Mouse (Mus musculus) G1E (cell line): ENCODE measurements at regions not wholly inside any gene's neighbourhood (a gene's known extent, or its start where the extent isn't known, plus 50 kb on each side); places are given as distances from the start of the nearest gene placed in this dataset.

Experiments used
- CTCF ChIP-seq: IDR thresholded peaks from 2 replicates; pipeline ENCODE4 v1.5.1; 2012; ENCODE audit warnings: low read depth, low read length, inconsistent platforms, mixed read lengths
- GATA1 ChIP-seq: IDR thresholded peaks from 2 replicates; pipeline ENCODE4 v1.6.1; 2012; ENCODE audit warnings: borderline replicate concordance, low read length, inconsistent platforms, mixed read lengths
- TAL1 ChIP-seq: conservative IDR thresholded peaks from 2 replicates; pipeline ENCODE4 v1.6.1; 2012; ENCODE audit warnings: low read depth, low read length, inconsistent platforms, mixed read lengths

GRCm38 (mm10) chr12:45929001-45929759, 854.7 kb upstream of the Stxbp6 start:
- TF ChIP-seq GATA1 (no peak), TAL1 (no peak), CTCF (no peak)
